Comparison of ENCODE assay signal across 8 mouse cellular contexts in genomic region chr7:16781555-16781815, GRCm38 (mm10). TPM values are rescaled to one million over a fixed set of nuclear protein-coding genes. Genes with fewer than 3 reads are reported as not detected.
DNase-seq lines count a peak whose midpoint lies in the region; ATAC-seq and TF ChIP-seq lines count a peak whose summit lies in the region.

No protein-coding gene starts in this region.

- TF ChIP-seq CTCF in cerebellum, adult 2 months (IDR thresholded peaks at IDR 0.05; ENCODE audit: borderline replicate concordance, insufficient read depth, low read depth, low read length), result no peak
- no peak for TF ChIP-seq CTCF in spleen, adult 2 months (IDR thresholded peaks at IDR 0.05; ENCODE audit: extremely low read depth, insufficient read depth, insufficient read length, insufficient replicate concordance)

- no peaks in the 10 kb centered on the region for H3K4me1 ChIP-seq in cerebellum, adult 2 months (ENCODE audit: control insufficient read depth, insufficient read depth, low read length)
- H3K4me1 ChIP-seq in spleen, adult 2 months (ENCODE audit: control insufficient read depth, insufficient read depth, insufficient read length), result peaks cover 10% of the 10 kb centered on the region; the same call in 1 of the 2 replicates
- H3K4me1 ChIP-seq in liver, embryonic 11.5 days (replicated peaks; ENCODE audit: control insufficient read depth, insufficient read depth, low read length), result peaks cover 21% of the 10 kb centered on the region
- peaks cover 34% of the 10 kb centered on the region for H3K4me1 ChIP-seq in stomach, embryonic 16.5 days (ENCODE audit: control insufficient read depth, insufficient read depth, low read length)

- H3K9ac ChIP-seq in liver, embryonic 11.5 days (ENCODE audit: low read depth, low read length), result peak overlapping the region; percentile 84
- peak overlapping the region; percentile 87 for H3K9ac ChIP-seq in stomach, embryonic 16.5 days (ENCODE audit: low read length)

- no peaks in the 10 kb centered on the region for H3K9me3 ChIP-seq in liver, embryonic 11.5 days (ENCODE audit: control insufficient read depth, low read length)
- H3K9me3 ChIP-seq in stomach, embryonic 16.5 days (replicated peaks; ENCODE audit: control insufficient read depth, low read length), result no peaks in the 10 kb centered on the region

- no peak for ATAC-seq in cerebellum, adult (ENCODE audit: insufficient number of reproducible peaks, low FRiP score, low TSS enrichment)
- peak; percentile 5; the same call in 1 of the 2 replicates for ATAC-seq in liver, embryonic 11.5 days (replicated peaks; ENCODE audit: low FRiP score)
- ATAC-seq in stomach, embryonic 16.5 days (ENCODE audit: insufficient read depth, low FRiP score), result peak; percentile 2; the same call in 1 of the 2 replicates
- ATAC-seq in frontal cortex, adult (ENCODE audit: low TSS enrichment), result no peak

- no peak for TF ChIP-seq POLR2A in cerebellum, adult 2 months (IDR thresholded peaks at IDR 0.05; ENCODE audit: borderline replicate concordance, insufficient read depth, low read length)
- TF ChIP-seq POLR2A in spleen, adult 2 months (IDR thresholded peaks at IDR 0.05; ENCODE audit: low read depth, low read length), result no peak

- no peaks in the 10 kb centered on the region for H3K36me3 ChIP-seq in spleen, adult 2 months (ENCODE audit: control insufficient read depth, insufficient read depth, low read length)
- H3K36me3 ChIP-seq in liver, embryonic 11.5 days (ENCODE audit: control insufficient read depth, insufficient read depth, low read length), result peaks cover 7% of the 10 kb centered on the region; the same call in 1 of the 2 replicates
- H3K36me3 ChIP-seq in stomach, embryonic 16.5 days (ENCODE audit: control insufficient read depth, insufficient read depth, low read length), result no peaks in the 10 kb centered on the region

- no peak overlapping the region for H3K27ac ChIP-seq in cerebellum, adult 2 months (ENCODE audit: insufficient read depth, low read length)
- H3K27ac ChIP-seq in spleen, adult 2 months (ENCODE audit: insufficient read depth, low read length), result peak overlapping the region; percentile 76
- H3K27ac ChIP-seq in liver, embryonic 11.5 days (ENCODE audit: low read depth, low read length), result peak overlapping the region; percentile 81
- H3K27ac ChIP-seq in stomach, embryonic 16.5 days (ENCODE audit: low read length), result peak overlapping the region; percentile 54

- under 1% methylated on average over 10 of the region's 10 CpGs for WGBS in cerebellum, adult 2 months
- WGBS in spleen, adult 2 months, result under 1% methylated on average over 10 of the region's 10 CpGs
- WGBS in liver, embryonic 11.5 days, result under 1% methylated on average over 10 of the region's 10 CpGs
- WGBS in stomach, embryonic 16.5 days, result under 1% methylated on average over 10 of the region's 10 CpGs

- H3K4me3 ChIP-seq in cerebellum, adult 2 months (replicated peaks; ENCODE audit: insufficient read depth, low read depth, low read length), result peak overlapping the region; percentile 28
- peak overlapping the region; percentile 84 for H3K4me3 ChIP-seq in spleen, adult 2 months (ENCODE audit: extremely low read depth, insufficient read depth, insufficient read length)
- peak overlapping the region; percentile 72 for H3K4me3 ChIP-seq in liver, embryonic 11.5 days (ENCODE audit: low read depth, low read length)
- H3K4me3 ChIP-seq in stomach, embryonic 16.5 days (replicated peaks; ENCODE audit: low read length), result peak overlapping the region; percentile 70

- DNase-seq in cerebellum, adult 2 months, result no peak
- DNase-seq in spleen, adult 2 months (ENCODE audit: low read depth in 1 of 2, low spot score in 2 of 2), result no peak
- no peak for DNase-seq in spleen, adult 12 weeks (ENCODE audit: low spot score)
- DNase-seq in liver, embryonic 11.5 days (ENCODE audit: low spot score), result no peak
- DNase-seq in spleen, postnatal 14 days (ENCODE audit: low spot score in 2 of 2), result no peak

- no peaks in the 10 kb centered on the region for H3K27me3 ChIP-seq in cerebellum, adult 2 months (ENCODE audit: control insufficient read depth, insufficient read depth, low read length)
- H3K27me3 ChIP-seq in spleen, adult 2 months (ENCODE audit: control insufficient read depth, insufficient read depth, low read length), result no peaks in the 10 kb centered on the region
- no peaks in the 10 kb centered on the region for H3K27me3 ChIP-seq in liver, embryonic 11.5 days (replicated peaks; ENCODE audit: control insufficient read depth, insufficient read depth, low read length)
- no peaks in the 10 kb centered on the region for H3K27me3 ChIP-seq in stomach, embryonic 16.5 days (ENCODE audit: control insufficient read depth, insufficient read depth, low read length)

- peak overlapping the region; percentile 79 for H3K4me2 ChIP-seq in liver, embryonic 11.5 days
- peak overlapping the region; percentile 97 for H3K4me2 ChIP-seq in stomach, embryonic 16.5 days (ENCODE audit: low read depth, low read length)

RNA-seq across cellular contexts. Expression of gene Slc1a5, which starts 0.3 kb away (rescaled TPM):
- polyA plus RNA-seq in cerebellum, adult 2 months (2012; rRNA removed), result 3.5 and 4.0 TPM in 2 replicates
- 152 and 243 TPM in 2 replicates for polyA plus RNA-seq in spleen, adult 2 months (2012; rRNA removed)
- 58.4 and 67.9 TPM in 2 replicates for polyA plus RNA-seq in liver, embryonic 11.5 days (2014; fragmentation: Nextera tagmentation; extraction: Ambion mirVana)
- polyA plus RNA-seq in stomach, embryonic 16.5 days (2015; fragmentation: Nextera tagmentation; extraction: Ambion mirVana), result 43.1 and 46.6 TPM in 2 replicates

RNA-seq across cellular contexts. Expression of gene Strn4, which starts 34.2 kb away (rescaled TPM):
- polyA plus RNA-seq in cerebellum, adult 2 months (2012; rRNA removed), result 158 and 160 TPM in 2 replicates
- 121 and 148 TPM in 2 replicates for polyA plus RNA-seq in spleen, adult 2 months (2012; rRNA removed)
- polyA plus RNA-seq in liver, embryonic 11.5 days (2014; fragmentation: Nextera tagmentation; extraction: Ambion mirVana), result 74.8 and 80.9 TPM in 2 replicates
- 68.5 and 80.0 TPM in 2 replicates for polyA plus RNA-seq in stomach, embryonic 16.5 days (2015; fragmentation: Nextera tagmentation; extraction: Ambion mirVana)

RNA-seq across cellular contexts. Expression of gene Fkrp, which starts 35.0 kb away (rescaled TPM):
- 38.6 and 38.9 TPM in 2 replicates for polyA plus RNA-seq in cerebellum, adult 2 months (2012; rRNA removed)
- 28.6 and 36.1 TPM in 2 replicates for polyA plus RNA-seq in spleen, adult 2 months (2012; rRNA removed)
- 20.3 and 22.9 TPM in 2 replicates for polyA plus RNA-seq in liver, embryonic 11.5 days (2014; fragmentation: Nextera tagmentation; extraction: Ambion mirVana)
- polyA plus RNA-seq in stomach, embryonic 16.5 days (2015; fragmentation: Nextera tagmentation; extraction: Ambion mirVana), result 18.1 and 21.4 TPM in 2 replicates

RNA-seq across cellular contexts. Expression of gene Ap2s1, which starts 43.3 kb away (rescaled TPM):
- polyA plus RNA-seq in cerebellum, adult 2 months (2012; rRNA removed), result 424 and 454 TPM in 2 replicates
- 159 and 271 TPM in 2 replicates for polyA plus RNA-seq in spleen, adult 2 months (2012; rRNA removed)
- 289 and 300 TPM in 2 replicates for polyA plus RNA-seq in liver, embryonic 11.5 days (2014; fragmentation: Nextera tagmentation; extraction: Ambion mirVana)
- 229 and 231 TPM in 2 replicates for polyA plus RNA-seq in stomach, embryonic 16.5 days (2015; fragmentation: Nextera tagmentation; extraction: Ambion mirVana)

RNA-seq across cellular contexts. Expression of gene Ceacam9, which starts 59.8 kb away (rescaled TPM):
- not detected in 2 replicates for polyA plus RNA-seq in cerebellum, adult 2 months (2012; rRNA removed)
- not detected in 2 replicates for polyA plus RNA-seq in spleen, adult 2 months (2012; rRNA removed)
- not detected in 2 replicates for polyA plus RNA-seq in liver, embryonic 11.5 days (2014; fragmentation: Nextera tagmentation; extraction: Ambion mirVana)
- polyA plus RNA-seq in stomach, embryonic 16.5 days (2015; fragmentation: Nextera tagmentation; extraction: Ambion mirVana), result not detected in 2 replicates

Comparison
In these comparisons a context has a peak if more than half of its experiments do, and no peak if none do; other contexts are left out.
1. H3K4me3 ChIP-seq: peak in every context shown above with its lines; median percentile 84 in spleen, adult 2 months; 72 in liver, embryonic 11.5 days; 70 in stomach, embryonic 16.5 days; 28 in cerebellum, adult 2 months.
2. ATAC-seq: peak in liver, embryonic 11.5 days (single experiment) and stomach, embryonic 16.5 days (single experiment); none in cerebellum, adult (single experiment) and frontal cortex, adult (single experiment).